Mouse (Mus musculus): ENCODE results near the gene Man2a2. TPM values are rescaled to one million over a fixed set of nuclear protein-coding genes. Genes with fewer than 3 reads are reported as not detected.

The Man2a2 gene
- 14.6 TPM for polyA plus RNA-seq (2014; fragmentation: Illumina TruSeq; extraction: RNeasy Lipid Tissue Mini Kit (QIAGEN cat#74804); ENCODE audit: low read depth, low replicate concordance)

GRCm38 (mm10) chr7:80371041-80371751, at the start of gene Man2a2:
TSS of gene Man2a2 (minus strand) at chr7:80371375.

GRCm38 (mm10) chr7:80405188-80405695, 34.1 kb upstream of the Man2a2 start, which contains the start of gene Furin:
TSS of gene Furin (minus strand) at chr7:80405436.

GRCm38 (mm10) chr7:80387633-80388543, 16.7 kb upstream of the Man2a2 start, which contains the start of gene Fes:
TSS of gene Fes (minus strand) at chr7:80387946.

GRCm38 (mm10) chr7:80342858-80343257, 28.3 kb downstream of the Man2a2 start, which contains the start of gene Hddc3:
TSS of gene Hddc3 (plus strand) at chr7:80343104.

GRCm38 (mm10) chr7:80340793-80341192, 30.4 kb downstream of the Man2a2 start, which contains the start of gene Unc45a:
TSS of gene Unc45a (minus strand) at chr7:80341005.

GRCm38 (mm10) chr7:80324043-80324815, 46.9 kb downstream of the Man2a2 start, which contains the start of gene Rccd1:
TSS of gene Rccd1 (minus strand) at chr7:80324454.

Other genes starting within 250 kb of the Man2a2 start
- gene Sema4b, start 184.5 kb downstream of the Man2a2 start, polyA plus RNA-seq (2014; fragmentation: Illumina TruSeq; extraction: RNeasy Lipid Tissue Mini Kit (QIAGEN cat#74804); ENCODE audit: low read depth, low replicate concordance), result 0.67 TPM
- 49.1 TPM for gene Cib1, start 138.6 kb downstream of the Man2a2 start, polyA plus RNA-seq (2014; fragmentation: Illumina TruSeq; extraction: RNeasy Lipid Tissue Mini Kit (QIAGEN cat#74804); ENCODE audit: low read depth, low replicate concordance)
- 0.91 TPM for gene Gdpgp1, start 138.5 kb downstream of the Man2a2 start, polyA plus RNA-seq (2014; fragmentation: Illumina TruSeq; extraction: RNeasy Lipid Tissue Mini Kit (QIAGEN cat#74804); ENCODE audit: low read depth, low replicate concordance)
- 226 TPM for gene Ttll13, start 125.0 kb downstream of the Man2a2 start, polyA plus RNA-seq (2014; fragmentation: Illumina TruSeq; extraction: RNeasy Lipid Tissue Mini Kit (QIAGEN cat#74804); ENCODE audit: low read depth, low replicate concordance)
- 5.7 TPM for gene Ngrn, start 110.2 kb downstream of the Man2a2 start, polyA plus RNA-seq (2014; fragmentation: Illumina TruSeq; extraction: RNeasy Lipid Tissue Mini Kit (QIAGEN cat#74804); ENCODE audit: low read depth, low replicate concordance)
- gene Vps33b, start 101.7 kb downstream of the Man2a2 start, polyA plus RNA-seq (2014; fragmentation: Illumina TruSeq; extraction: RNeasy Lipid Tissue Mini Kit (QIAGEN cat#74804); ENCODE audit: low read depth, low replicate concordance), result 4.8 TPM
- gene Prc1, start 76.9 kb downstream of the Man2a2 start, polyA plus RNA-seq (2014; fragmentation: Illumina TruSeq; extraction: RNeasy Lipid Tissue Mini Kit (QIAGEN cat#74804); ENCODE audit: low read depth, low replicate concordance), result 157 TPM
- 4.5 TPM for gene Rccd1, start 46.9 kb downstream of the Man2a2 start, polyA plus RNA-seq (2014; fragmentation: Illumina TruSeq; extraction: RNeasy Lipid Tissue Mini Kit (QIAGEN cat#74804); ENCODE audit: low read depth, low replicate concordance)
- 1.2 TPM for gene Unc45a, start 30.4 kb downstream of the Man2a2 start, polyA plus RNA-seq (2014; fragmentation: Illumina TruSeq; extraction: RNeasy Lipid Tissue Mini Kit (QIAGEN cat#74804); ENCODE audit: low read depth, low replicate concordance)
- gene Hddc3, start 28.3 kb downstream of the Man2a2 start, polyA plus RNA-seq (2014; fragmentation: Illumina TruSeq; extraction: RNeasy Lipid Tissue Mini Kit (QIAGEN cat#74804); ENCODE audit: low read depth, low replicate concordance), result 5.7 TPM
- gene Fes, start 16.6 kb upstream of the Man2a2 start, polyA plus RNA-seq (2014; fragmentation: Illumina TruSeq; extraction: RNeasy Lipid Tissue Mini Kit (QIAGEN cat#74804); ENCODE audit: low read depth, low replicate concordance), result not detected
- gene Furin, start 34.1 kb upstream of the Man2a2 start, polyA plus RNA-seq (2014; fragmentation: Illumina TruSeq; extraction: RNeasy Lipid Tissue Mini Kit (QIAGEN cat#74804); ENCODE audit: low read depth, low replicate concordance), result 0.48 TPM
- gene Blm, start 163.7 kb upstream of the Man2a2 start, polyA plus RNA-seq (2014; fragmentation: Illumina TruSeq; extraction: RNeasy Lipid Tissue Mini Kit (QIAGEN cat#74804); ENCODE audit: low read depth, low replicate concordance), result 58.5 TPM